Comparison of ENCODE assay signal across 9 mouse cellular contexts in genomic region chr4:11889039-11889600, GRCm38 (mm10).
DNase-seq lines count a peak whose midpoint lies in the region; ATAC-seq and TF ChIP-seq lines count a peak whose summit lies in the region.
"Had no signal": no experiment of that assay in that cellular context is flagged by ENCODE, and none has a peak within 500 bp of the region (broad histone marks: within the 10 kb centered on the region; RNA-seq: fewer than 3 reads in every experiment).

No protein-coding gene starts in this region.

- peak; percentile 58 for DNase-seq in brain, adult 2 months (ENCODE audit: low read depth, low spot score)
- peak; percentile 77 to 88 for DNase-seq in heart, postnatal 10 days
- DNase-seq in lung, postnatal 36 days = peak; percentile 56
- DNase-seq in kidney, postnatal 10 days = no peak
- no peak for DNase-seq in cerebellum, adult 18-20 months
- DNase-seq: cerebellum, adult 9-11 months had no signal

- H3K9me3 ChIP-seq in hindbrain, embryonic 15.5 days = no peaks in the 10 kb centered on the region
- H3K9me3 ChIP-seq in hindbrain, embryonic 12.5 days (replicated peaks) = no peaks in the 10 kb centered on the region
- no peaks in the 10 kb centered on the region for H3K9me3 ChIP-seq in intestine, postnatal 0 days (ENCODE audit: control insufficient read depth)

- 0 out of 2 replicates have a peak, but pooled peaks cover 3% of the 10 kb centered on the region for H3K4me1 ChIP-seq in hindbrain, embryonic 15.5 days (replicated peaks)
- H3K4me1 ChIP-seq in hindbrain, embryonic 12.5 days = peaks cover 5% of the 10 kb centered on the region; the same call in 1 of the 2 replicates
- no peaks in the 10 kb centered on the region for H3K4me1 ChIP-seq in intestine, postnatal 0 days (replicated peaks; ENCODE audit: control insufficient read depth, insufficient read depth, low read length)

- no peak overlapping the region for H3K4me2 ChIP-seq in hindbrain, embryonic 15.5 days
- no peak overlapping the region for H3K4me2 ChIP-seq in hindbrain, embryonic 12.5 days (replicated peaks)
- no peak overlapping the region for H3K4me2 ChIP-seq in intestine, postnatal 0 days (replicated peaks; ENCODE audit: low read depth)

- 55% methylated on average over 6 of the region's 6 CpGs for WGBS in hindbrain, embryonic 15.5 days
- 80% methylated on average over 6 of the region's 6 CpGs for WGBS in hindbrain, embryonic 12.5 days
- 73% methylated on average over 6 of the region's 6 CpGs for WGBS in intestine, postnatal 0 days

- H3K27me3 ChIP-seq in hindbrain, embryonic 15.5 days = no peaks in the 10 kb centered on the region
- H3K27me3 ChIP-seq in hindbrain, embryonic 12.5 days = no peaks in the 10 kb centered on the region
- H3K27me3 ChIP-seq in intestine, postnatal 0 days (replicated peaks; ENCODE audit: control insufficient read depth, insufficient read depth, low read length) = no peaks in the 10 kb centered on the region

- peak; percentile 61 for ATAC-seq in hindbrain, embryonic 15.5 days (ENCODE audit: low FRiP score, low read depth)
- ATAC-seq in hindbrain, embryonic 12.5 days (ENCODE audit: low FRiP score) = no peak
- no peak for ATAC-seq in intestine, postnatal 0 days

- no peaks in the 10 kb centered on the region for H3K36me3 ChIP-seq in hindbrain, embryonic 15.5 days
- no peaks in the 10 kb centered on the region for H3K36me3 ChIP-seq in hindbrain, embryonic 12.5 days
- no peaks in the 10 kb centered on the region for H3K36me3 ChIP-seq in intestine, postnatal 0 days (ENCODE audit: control insufficient read depth, insufficient read depth)

- TF ChIP-seq CTCF in intestine, postnatal 0 days (IDR thresholded peaks at IDR 0.05; ENCODE audit: low read depth) = no peak

- intact Hi-C loops in heart, postnatal 10 days (cut with DNase I) = no loop called here

- no peak overlapping the region for H3K9ac ChIP-seq in hindbrain, embryonic 15.5 days
- H3K9ac ChIP-seq in hindbrain, embryonic 12.5 days = no peak overlapping the region
- no peak overlapping the region for H3K9ac ChIP-seq in intestine, postnatal 0 days (ENCODE audit: low read depth, low read length)

- H3K4me3 ChIP-seq in hindbrain, embryonic 15.5 days = no peak overlapping the region
- H3K4me3 ChIP-seq in hindbrain, embryonic 12.5 days = no peak overlapping the region
- no peak overlapping the region for H3K4me3 ChIP-seq in intestine, postnatal 0 days (ENCODE audit: low read depth, low read length)

- H3K27ac ChIP-seq in hindbrain, embryonic 15.5 days (replicated peaks) = no peak overlapping the region
- H3K27ac ChIP-seq in hindbrain, embryonic 12.5 days = no peak overlapping the region
- H3K27ac ChIP-seq in intestine, postnatal 0 days (ENCODE audit: low read depth, low read length) = no peak overlapping the region

Comparison
In these comparisons a context has a peak if more than half of its experiments do, and no peak if none do; other contexts are left out.
1. DNase-seq: peak in brain, adult 2 months (single experiment), heart, postnatal 10 days (2 of 2) and lung, postnatal 36 days (single experiment); none in kidney, postnatal 10 days (single experiment) and cerebellum, adult 18-20 months (0 of 2).